Mouse (Mus musculus): Measurements from ENCODE around the gene Schip1. TPM values are rescaled to one million over a fixed set of nuclear protein-coding genes. Genes with fewer than 3 reads are reported as not detected.

The Schip1 gene
- polyA plus RNA-seq, 1 experiment from 2014 or later = 68.8 TPM

- peak; percentile 69; the same call in 1 of the 2 replicates for ATAC-seq (replicated peaks; ENCODE audit: insufficient number of reproducible peaks, low FRiP score, low TSS enrichment)
- peaks cover 48% of the 10 kb centered on the region for H3K4me1 ChIP-seq (ENCODE audit: control insufficient read depth, insufficient read depth, low read length)
- H3K4me3 ChIP-seq (ENCODE audit: low read depth, low read length) = no peak overlapping the region
- no peaks in the 10 kb centered on the region for H3K36me3 ChIP-seq (ENCODE audit: control insufficient read depth, insufficient read depth, low read length)
- no peak overlapping the region for H3K9ac ChIP-seq (ENCODE audit: low read depth, low read length)
- WGBS (ENCODE audit: insufficient replicate concordance) = 52% methylated on average over 5 of the region's 5 CpGs
- H3K27me3 ChIP-seq (ENCODE audit: control insufficient read depth, insufficient read depth, low read length) = no peaks in the 10 kb centered on the region
- H3K9me3 ChIP-seq (replicated peaks; ENCODE audit: control insufficient read depth, low read length) = no peaks in the 10 kb centered on the region
- peak overlapping the region; percentile 62 for H3K27ac ChIP-seq (ENCODE audit: low read depth, low read length)
- peak overlapping the region; percentile 16; the same call in 1 of the 2 replicates for H3K4me2 ChIP-seq
These were observed 446.3 kb downstream of the Schip1 start for GRCm38 (mm10) chr3:68510872-68511271.

- 73% methylated on average over 4 of the region's 4 CpGs for WGBS (ENCODE audit: insufficient replicate concordance)
- H3K9ac ChIP-seq (ENCODE audit: low read depth, low read length) = no peak overlapping the region
- no peak overlapping the region for H3K27ac ChIP-seq (ENCODE audit: low read depth, low read length)
- peaks cover 46% of the 10 kb centered on the region for H3K4me1 ChIP-seq (ENCODE audit: control insufficient read depth, insufficient read depth, low read length)
- H3K4me3 ChIP-seq (ENCODE audit: low read depth, low read length) = no peak overlapping the region
- no peaks in the 10 kb centered on the region for H3K9me3 ChIP-seq (replicated peaks; ENCODE audit: control insufficient read depth, low read length)
- no peak for ATAC-seq (replicated peaks; ENCODE audit: insufficient number of reproducible peaks, low FRiP score, low TSS enrichment)
- no peaks in the 10 kb centered on the region for H3K27me3 ChIP-seq (ENCODE audit: control insufficient read depth, insufficient read depth, low read length)
- no peak overlapping the region for H3K4me2 ChIP-seq
- H3K36me3 ChIP-seq (ENCODE audit: control insufficient read depth, insufficient read depth, low read length) = no peaks in the 10 kb centered on the region
These were observed 447.1 kb downstream of the Schip1 start for GRCm38 (mm10) chr3:68511744-68512143.

DNA sequence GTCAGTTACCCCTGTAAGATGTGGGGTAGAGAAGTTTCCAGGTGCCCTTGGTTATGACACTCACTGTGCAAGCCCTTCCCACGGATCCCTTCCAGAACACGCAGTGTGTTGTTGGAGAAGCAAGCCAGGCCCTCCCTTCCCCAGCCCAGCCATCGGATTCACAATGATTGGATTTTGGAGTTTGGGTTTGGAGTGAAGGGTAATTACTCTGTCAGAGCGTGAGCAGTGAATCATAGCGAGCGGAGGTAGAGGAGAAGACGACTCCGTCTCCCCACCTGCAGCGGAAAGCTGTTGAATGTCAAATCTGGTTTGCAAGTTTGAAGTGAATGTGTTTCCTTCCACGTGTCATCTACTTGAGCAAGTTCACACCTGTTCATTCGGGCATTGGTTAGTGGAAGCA is 447.7 kb downstream of the Schip1 start:
- Histone ChIP-seq H3K36me3 (ENCODE audit: control insufficient read depth, insufficient read depth, low read length) (no peaks in the 10 kb centered on the region), H3K27me3 (ENCODE audit: control insufficient read depth, insufficient read depth, low read length) (no peaks in the 10 kb centered on the region), H3K4me2 (no peak overlapping the region), H3K4me1 (ENCODE audit: control insufficient read depth, insufficient read depth, low read length) (peaks cover 42% of the 10 kb centered on the region), H3K27ac (ENCODE audit: low read depth, low read length) (no peak overlapping the region), H3K4me3 (ENCODE audit: low read depth, low read length) (no peak overlapping the region), H3K9me3 (replicated peaks; ENCODE audit: control insufficient read depth, low read length) (no peaks in the 10 kb centered on the region), H3K9ac (ENCODE audit: low read depth, low read length) (no peak overlapping the region)
- no peak for ATAC-seq (replicated peaks; ENCODE audit: insufficient number of reproducible peaks, low FRiP score, low TSS enrichment)
- 77% methylated on average over 11 of the region's 11 CpGs for WGBS (ENCODE audit: insufficient replicate concordance)

DNA sequence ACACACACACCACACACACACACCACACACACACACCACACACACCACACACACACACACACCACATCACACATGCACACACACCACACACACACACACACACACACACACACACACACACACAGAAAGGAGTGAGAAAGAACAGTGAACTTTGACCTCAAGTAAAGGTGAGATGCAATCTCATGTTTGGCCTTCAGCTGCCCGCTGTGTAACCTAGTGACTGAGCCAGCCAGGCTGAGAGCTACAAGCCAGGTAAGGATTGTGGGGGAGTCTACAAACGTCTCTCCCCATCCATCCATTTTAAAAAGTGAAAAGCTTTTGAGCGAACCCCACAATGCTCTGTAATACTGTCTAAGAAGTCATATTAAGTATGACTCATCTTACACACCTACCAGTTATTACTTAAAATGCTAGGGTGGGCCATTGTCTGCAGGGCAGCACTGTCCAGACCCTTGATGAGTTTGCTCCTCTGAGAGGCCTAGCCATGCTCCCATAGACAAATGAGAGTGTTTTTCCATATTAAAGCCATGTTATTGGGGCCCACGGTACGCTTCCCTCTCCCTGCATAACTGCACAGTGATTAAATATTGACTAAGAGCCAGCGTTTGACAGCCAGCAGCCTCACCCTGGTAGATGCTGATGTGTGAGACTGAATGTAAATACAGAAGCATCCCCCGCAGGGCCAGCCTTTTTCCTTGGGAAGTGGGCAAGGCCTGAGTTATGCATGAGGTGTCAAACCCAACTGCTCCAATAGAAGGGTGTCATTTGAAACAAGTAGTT is 448.9 kb downstream of the Schip1 start:
- Histone ChIP-seq H3K4me3 (ENCODE audit: low read depth, low read length) (no peak overlapping the region), H3K36me3 (ENCODE audit: control insufficient read depth, insufficient read depth, low read length) (no peaks in the 10 kb centered on the region), H3K4me2 (no peak overlapping the region), H3K27ac (ENCODE audit: low read depth, low read length) (no peak overlapping the region), H3K4me1 (ENCODE audit: control insufficient read depth, insufficient read depth, low read length) (peaks cover 31% of the 10 kb centered on the region), H3K9ac (ENCODE audit: low read depth, low read length) (no peak overlapping the region), H3K27me3 (ENCODE audit: control insufficient read depth, insufficient read depth, low read length) (no peaks in the 10 kb centered on the region), H3K9me3 (replicated peaks; ENCODE audit: control insufficient read depth, low read length) (no peaks in the 10 kb centered on the region)
- ATAC-seq (replicated peaks; ENCODE audit: insufficient number of reproducible peaks, low FRiP score, low TSS enrichment) = no peak
- WGBS (ENCODE audit: insufficient replicate concordance) = 61% methylated on average over 7 of the region's 7 CpGs

- WGBS (ENCODE audit: insufficient replicate concordance) = 83% methylated on average over 3 of the region's 3 CpGs
- no peak overlapping the region for H3K9ac ChIP-seq (ENCODE audit: low read depth, low read length)
- no peak for ATAC-seq (replicated peaks; ENCODE audit: insufficient number of reproducible peaks, low FRiP score, low TSS enrichment)
- no peak overlapping the region for H3K4me2 ChIP-seq
- no peaks in the 10 kb centered on the region for H3K36me3 ChIP-seq (ENCODE audit: control insufficient read depth, insufficient read depth, low read length)
- no peak overlapping the region for H3K4me3 ChIP-seq (ENCODE audit: low read depth, low read length)
- H3K4me1 ChIP-seq (ENCODE audit: control insufficient read depth, insufficient read depth, low read length) = peaks cover 25% of the 10 kb centered on the region
- H3K27ac ChIP-seq (ENCODE audit: low read depth, low read length) = no peak overlapping the region
- H3K27me3 ChIP-seq (ENCODE audit: control insufficient read depth, insufficient read depth, low read length) = no peaks in the 10 kb centered on the region
- H3K9me3 ChIP-seq (replicated peaks; ENCODE audit: control insufficient read depth, low read length) = no peaks in the 10 kb centered on the region
These were observed 449.5 kb downstream of the Schip1 start for GRCm38 (mm10) chr3:68514120-68514497.

- H3K4me2 ChIP-seq = no peak overlapping the region
- no peak overlapping the region for H3K9ac ChIP-seq (ENCODE audit: low read depth, low read length)
- no peak overlapping the region for H3K4me3 ChIP-seq (ENCODE audit: low read depth, low read length)
- H3K27me3 ChIP-seq (ENCODE audit: control insufficient read depth, insufficient read depth, low read length) = no peaks in the 10 kb centered on the region
- no peaks in the 10 kb centered on the region for H3K36me3 ChIP-seq (ENCODE audit: control insufficient read depth, insufficient read depth, low read length)
- no peaks in the 10 kb centered on the region for H3K9me3 ChIP-seq (replicated peaks; ENCODE audit: control insufficient read depth, low read length)
- 93% methylated on average over 3 of the region's 3 CpGs for WGBS (ENCODE audit: insufficient replicate concordance)
- H3K4me1 ChIP-seq (ENCODE audit: control insufficient read depth, insufficient read depth, low read length) = peaks cover 21% of the 10 kb centered on the region
- no peak for ATAC-seq (replicated peaks; ENCODE audit: insufficient number of reproducible peaks, low FRiP score, low TSS enrichment)
- H3K27ac ChIP-seq (ENCODE audit: low read depth, low read length) = no peak overlapping the region
These were observed 450.1 kb downstream of the Schip1 start for GRCm38 (mm10) chr3:68514717-68515116.

DNA sequence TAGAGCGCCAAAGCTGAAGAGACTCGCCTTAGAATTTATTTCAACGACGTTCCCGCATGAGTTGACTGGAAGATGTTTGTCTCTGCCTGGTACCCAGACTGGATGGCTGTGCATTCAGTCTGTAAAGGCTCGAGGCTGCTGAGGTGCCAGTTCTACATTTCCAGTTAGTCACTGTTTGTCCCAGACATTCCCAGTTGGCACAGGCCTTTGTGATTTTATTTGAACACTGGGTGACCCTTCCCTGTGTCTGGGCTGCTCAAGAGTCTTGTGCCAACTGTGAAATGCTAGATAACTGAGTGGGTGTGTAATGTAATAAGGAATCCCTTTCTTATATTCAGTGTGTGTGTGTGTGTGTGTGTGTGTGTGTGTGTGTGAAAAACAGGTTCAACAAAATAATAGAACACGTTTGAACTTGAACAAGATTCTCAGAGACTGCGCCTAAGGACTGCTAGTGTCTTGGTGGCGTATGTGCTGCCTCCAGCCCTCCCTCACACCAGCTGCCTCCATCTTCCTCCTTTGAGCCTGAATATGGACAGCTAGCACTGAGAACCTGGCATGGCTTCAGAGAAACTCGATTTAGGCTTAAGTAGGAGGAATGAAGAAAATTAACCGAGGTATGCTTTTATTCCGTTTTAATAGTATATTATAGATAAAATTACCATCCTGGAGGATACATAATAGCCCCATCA is 451.9 kb downstream of the Schip1 start:
- Histone ChIP-seq H3K9me3 (replicated peaks; ENCODE audit: control insufficient read depth, low read length) (no peaks in the 10 kb centered on the region), H3K4me3 (ENCODE audit: low read depth, low read length) (no peak overlapping the region), H3K4me1 (ENCODE audit: control insufficient read depth, insufficient read depth, low read length) (peaks cover 11% of the 10 kb centered on the region; the same call in 1 of the 2 replicates), H3K36me3 (ENCODE audit: control insufficient read depth, insufficient read depth, low read length) (no peaks in the 10 kb centered on the region), H3K4me2 (no peak overlapping the region), H3K27ac (ENCODE audit: low read depth, low read length) (no peak overlapping the region), H3K9ac (ENCODE audit: low read depth, low read length) (no peak overlapping the region), H3K27me3 (ENCODE audit: control insufficient read depth, insufficient read depth, low read length) (no peaks in the 10 kb centered on the region)
- ATAC-seq (replicated peaks; ENCODE audit: insufficient number of reproducible peaks, low FRiP score, low TSS enrichment) = no peak
- whole genome bisulfite sequencing (ENCODE audit: insufficient replicate concordance) = 90% methylated on average over 12 of the region's 12 CpGs

GRCm38 (mm10) chr3:68517236-68517635 is 452.6 kb downstream of the Schip1 start:
- Histone ChIP-seq H3K9me3 (replicated peaks; ENCODE audit: control insufficient read depth, low read length) (no peaks in the 10 kb centered on the region), H3K4me1 (ENCODE audit: control insufficient read depth, insufficient read depth, low read length) (peaks cover 9% of the 10 kb centered on the region; the same call in 1 of the 2 replicates), H3K4me3 (ENCODE audit: low read depth, low read length) (no peak overlapping the region), H3K27ac (ENCODE audit: low read depth, low read length) (no peak overlapping the region), H3K4me2 (no peak overlapping the region), H3K36me3 (ENCODE audit: control insufficient read depth, insufficient read depth, low read length) (no peaks in the 10 kb centered on the region), H3K9ac (ENCODE audit: low read depth, low read length) (no peak overlapping the region), H3K27me3 (ENCODE audit: control insufficient read depth, insufficient read depth, low read length) (no peaks in the 10 kb centered on the region)
- ATAC-seq (replicated peaks; ENCODE audit: insufficient number of reproducible peaks, low FRiP score, low TSS enrichment) = no peak
- 65% methylated on average over 7 of the region's 7 CpGs for WGBS (ENCODE audit: insufficient replicate concordance)
